Mouse (Mus musculus) embryonic fibroblast, embryonic 13.5 days (primary cell): Measurements from ENCODE around the gene Mmrn2.

ENCODE experiments used
- CTCF ChIP-seq: IDR thresholded peaks from 2 replicates; pipeline ENCODE4 v1.5.1; 2011; ENCODE audit warnings: mild to moderate bottlenecking, control low read depth, low read length, moderate library complexity, borderline replicate concordance; ENCODE audit not compliant: insufficient read depth
- POLR2A ChIP-seq: IDR thresholded peaks from 2 replicates; pipeline ENCODE4 v1.6.1; 2011; ENCODE audit warnings: low read depth, mild to moderate bottlenecking, control low read depth, low read length, moderate library complexity

GRCm38 (mm10) chr14:34344361-34344760 is 30.9 kb upstream of the Mmrn2 start:
- TF ChIP-seq CTCF (no peak), POLR2A (no peak)
